Mouse (Mus musculus) layer of hippocampus, adult 8-10 months (tissue): ENCODE results near the gene Gm14288. TPM values are rescaled to one million over a fixed set of nuclear protein-coding genes. Genes with fewer than 3 reads are reported as not detected.
"Not testable (repeated sequence)": the region's sequence is repeated elsewhere in the genome, so short reads cannot be mapped to it uniquely, and the experiment has no call there.

Experiments used
- DNase-seq, 2 experiments: peaks; one replicate each; pipeline ENCODE4 v3.0.0; 2022; ENCODE audit warnings: low spot score in 2 of 2
- total RNA-seq, 4 experiments: library from RNA; stranded (reverse); gene quantifications; 2 replicates each; pipeline ENCODE4 v1.2.4; 2022

The Gm14288 gene
- 10 to 100 TPM in 3 of 4 experiments, 1 to 10 TPM in 1; 3.9 to 16.9 (median 15.1) TPM for total RNA-seq

DNA sequence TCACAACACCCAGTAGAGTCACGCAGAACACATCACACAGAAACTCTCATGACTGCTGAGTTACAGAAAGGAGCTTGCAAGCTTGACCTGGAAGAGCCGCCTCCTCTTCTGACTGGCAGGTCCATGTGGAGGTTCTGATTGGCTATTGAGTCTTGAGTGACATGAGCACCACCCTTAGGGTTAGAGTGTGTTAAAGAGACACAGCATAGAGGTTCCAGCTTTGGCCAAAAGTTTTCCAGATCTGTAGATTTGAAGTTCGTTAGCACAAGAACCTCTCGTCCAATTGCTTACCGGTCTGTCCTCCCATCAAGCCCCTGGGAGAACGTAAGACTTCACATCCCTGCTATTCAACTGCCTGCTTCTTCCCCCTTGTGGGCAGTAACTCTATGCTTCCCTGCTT is at the start of gene Gm14288:
TSS of gene Gm14288 (minus strand) at position 101 of the 400 bp plus-strand sequence.
- not testable (repeated sequence) for DNase-seq

DNA sequence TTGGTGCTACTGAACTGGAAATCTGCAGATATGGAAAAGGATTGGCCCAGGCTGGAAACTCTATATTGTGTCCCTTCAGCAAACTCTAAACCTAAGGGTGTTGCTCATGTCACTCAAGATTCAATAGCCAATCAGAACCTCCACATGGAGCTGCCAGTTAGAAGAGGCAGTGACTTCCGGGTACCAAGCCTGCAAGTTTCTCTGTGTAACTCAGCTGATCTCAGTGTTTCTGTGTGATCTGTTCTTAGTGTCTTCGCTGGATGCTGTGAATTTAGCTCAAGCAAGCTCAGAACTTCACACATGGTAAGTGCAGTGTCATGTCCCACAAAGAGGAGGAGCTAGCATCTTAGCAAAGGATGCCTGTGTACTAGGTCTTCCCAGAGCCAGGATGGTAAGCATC is 59.7 kb downstream of the Gm14288 start, which contains the start of gene Gm2007:
TSS of gene Gm2007 (plus strand) at position 301 of the 400 bp plus-strand sequence.
- not testable (repeated sequence) for DNase-seq

Other genes starting within 250 kb of the Gm14288 start
- not detected for gene Gm11007, start 157.1 kb downstream of the Gm14288 start, total RNA-seq
- not detected for gene Zfp969, start 97.4 kb downstream of the Gm14288 start, total RNA-seq
- gene Gm2007, start 59.6 kb downstream of the Gm14288 start, total RNA-seq: not detected
- gene Gm6710, start 68.1 kb upstream of the Gm14288 start, total RNA-seq: 10 to 100 TPM; 42.6 to 55.6 (median 48.6) TPM
- 10 to 100 TPM in 1 of 4 experiments, 1 to 10 TPM in 3; 5.7 to 10.6 (median 8.8) TPM for gene Zfp966, start 130.0 kb upstream of the Gm14288 start, total RNA-seq
- gene Gm2026, start 164.2 kb upstream of the Gm14288 start, total RNA-seq: 10 to 100 TPM; 52.8 to 60.7 (median 55.3) TPM